Mouse (Mus musculus) megakaryocyte, embryonic 14.5 days (primary cell): ENCODE measurements around the gene Tspan15. TPM values are rescaled to one million over a fixed set of nuclear protein-coding genes. Genes with fewer than 3 reads are reported as not detected.

Experiments
- H3K27me3 ChIP-seq: replicated peaks from 2 replicates; pipeline ENCODE3; 2012; ENCODE audit warnings: inconsistent platforms
- H3K36me3 ChIP-seq: replicated peaks from 2 replicates; pipeline ENCODE3; 2012; ENCODE audit warnings: low read length, inconsistent platforms, mixed read lengths
- H3K4me1 ChIP-seq: 2 replicates; pipeline ENCODE4 v1.6.1; 2012; ENCODE audit warnings: inconsistent platforms
- H3K4me3 ChIP-seq: replicated peaks from 2 replicates; pipeline ENCODE3; 2012; ENCODE audit warnings: moderate library complexity, mild to moderate bottlenecking, inconsistent platforms
- H3K9me3 ChIP-seq: 2 replicates; pipeline ENCODE4 v1.6.1; 2012; ENCODE audit warnings: inconsistent platforms
- FLI1 ChIP-seq: IDR thresholded peaks from 2 replicates; pipeline ENCODE4 v1.6.1; 2012; ENCODE audit warnings: low read length, inconsistent platforms, mixed read lengths
- GATA1 ChIP-seq: IDR thresholded peaks from 3 replicates; pipeline ENCODE4 v1.6.1; 2012; ENCODE audit warnings: mixed read lengths, low read length, inconsistent platforms, borderline replicate concordance
- polyA plus RNA-seq: library from polyadenylated mRNA; stranded (reverse); fragments of >175 nt; gene quantifications from 2 replicates; pipeline ENCODE4 v1.2.3, GENCODE M21; 2012; ENCODE audit warnings: low replicate concordance; ENCODE audit not compliant: insufficient read depth

Gene Tspan15
- polyA plus RNA-seq, 1 experiment: not detected

DNA sequence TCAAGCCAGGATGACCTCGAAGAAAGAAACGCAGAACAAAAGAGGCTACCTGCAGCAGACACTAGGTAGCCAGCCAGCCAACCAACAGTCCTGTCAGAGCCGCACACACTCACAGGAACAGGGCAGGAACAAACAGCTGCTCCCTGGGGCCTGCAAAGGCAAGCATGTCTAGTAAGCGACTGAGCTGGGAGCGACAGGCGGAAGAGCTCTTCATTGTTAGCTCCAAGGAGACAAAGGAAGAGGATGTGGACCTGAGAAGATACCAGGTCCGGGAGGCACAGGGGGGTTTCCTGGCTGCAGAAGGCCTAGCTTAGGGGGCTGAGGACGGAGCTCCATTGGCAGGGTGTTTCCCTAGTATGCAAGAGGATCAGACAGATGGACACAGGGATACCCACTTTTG is 13.9 kb downstream of the Tspan15 start:
- Histone ChIP-seq H3K9me3 (no peaks in the 10 kb centered on the region), H3K4me1 (peaks cover 16% of the 10 kb centered on the region), H3K4me3 (no peak overlapping the region), H3K27me3 (peaks cover 36% of the 10 kb centered on the region), H3K36me3 (no peaks in the 10 kb centered on the region)
- TF ChIP-seq FLI1: no peak
- TF ChIP-seq GATA1: no peak

DNA sequence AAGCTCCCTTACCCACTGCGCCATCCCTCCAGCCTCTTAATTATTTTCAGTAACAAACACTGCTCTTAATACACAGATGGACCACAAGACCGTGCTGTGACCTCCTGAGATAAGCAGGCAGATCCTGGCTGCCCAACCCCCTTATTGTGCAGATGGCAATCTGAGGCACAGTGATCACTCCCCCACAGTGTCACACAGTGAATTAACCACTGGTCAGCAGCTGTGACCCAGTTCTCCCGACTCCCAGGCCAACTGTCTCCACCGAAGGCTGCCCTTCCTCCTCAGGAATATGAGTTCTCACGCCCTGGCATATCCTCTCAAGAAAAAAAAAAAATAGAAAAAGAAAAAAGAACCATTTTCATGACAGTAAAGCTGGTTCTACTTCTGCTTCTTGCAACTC is 14.5 kb downstream of the Tspan15 start:
- H3K4me1 ChIP-seq: peaks cover 16% of the 10 kb centered on the region
- H3K36me3 ChIP-seq: no peaks in the 10 kb centered on the region
- H3K9me3 ChIP-seq: no peaks in the 10 kb centered on the region
- TF ChIP-seq GATA1: no peak
- TF ChIP-seq FLI1: no peak
- no peak overlapping the region for H3K4me3 ChIP-seq
- H3K27me3 ChIP-seq: peaks cover 32% of the 10 kb centered on the region

DNA sequence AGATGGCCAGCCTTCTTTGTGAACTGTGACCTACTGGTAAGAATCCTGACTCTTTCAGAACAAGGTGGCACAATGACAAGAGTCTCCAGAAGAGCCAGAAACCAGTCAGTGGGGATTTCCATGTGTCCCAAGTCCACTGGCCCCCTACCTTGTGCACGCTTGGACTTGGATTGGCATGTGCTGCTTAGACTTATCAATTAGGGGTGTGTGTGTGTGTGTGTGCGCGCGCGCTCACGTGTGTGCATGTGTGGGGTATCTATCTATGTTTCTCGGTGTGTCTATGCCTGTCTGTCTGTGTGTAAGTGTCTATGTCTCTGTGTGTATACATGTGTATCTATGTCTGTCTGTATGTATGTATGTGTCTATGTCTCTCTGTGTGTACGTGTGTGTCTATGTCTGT is 15.4 kb downstream of the Tspan15 start:
- no peaks in the 10 kb centered on the region for H3K36me3 ChIP-seq
- H3K9me3 ChIP-seq: no peaks in the 10 kb centered on the region
- peaks cover 23% of the 10 kb centered on the region for H3K27me3 ChIP-seq
- H3K4me1 ChIP-seq: peaks cover 16% of the 10 kb centered on the region
- no peak for TF ChIP-seq GATA1
- no peak for TF ChIP-seq FLI1
- H3K4me3 ChIP-seq: no peak overlapping the region

DNA sequence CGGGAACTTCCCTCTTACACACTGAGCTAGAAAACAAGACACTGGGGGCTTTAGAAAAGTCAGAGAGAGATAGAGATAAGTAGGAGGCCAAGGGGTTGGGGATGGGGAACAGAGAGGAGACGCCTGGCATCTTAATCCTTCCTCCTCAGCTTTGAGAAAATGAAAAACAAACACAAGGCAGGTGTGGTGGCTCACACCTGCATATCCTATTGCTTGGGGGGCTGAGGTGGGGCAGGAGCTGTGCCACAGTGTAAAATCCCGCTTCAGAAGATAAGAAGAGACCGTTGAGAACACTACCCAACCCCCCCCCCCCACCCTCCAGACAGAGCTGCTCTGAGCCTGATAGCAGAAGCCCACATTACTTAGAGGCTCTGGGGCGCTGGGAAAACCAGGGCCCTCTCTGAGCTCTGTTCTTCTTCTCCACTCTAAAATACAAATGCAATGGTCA is 15.9 kb downstream of the Tspan15 start:
- no peak for TF ChIP-seq FLI1
- no peak for TF ChIP-seq GATA1
- H3K9me3 ChIP-seq: no peaks in the 10 kb centered on the region
- H3K4me1 ChIP-seq: peaks cover 16% of the 10 kb centered on the region
- H3K4me3 ChIP-seq: no peak overlapping the region
- no peaks in the 10 kb centered on the region for H3K36me3 ChIP-seq
- H3K27me3 ChIP-seq: peaks cover 21% of the 10 kb centered on the region

DNA sequence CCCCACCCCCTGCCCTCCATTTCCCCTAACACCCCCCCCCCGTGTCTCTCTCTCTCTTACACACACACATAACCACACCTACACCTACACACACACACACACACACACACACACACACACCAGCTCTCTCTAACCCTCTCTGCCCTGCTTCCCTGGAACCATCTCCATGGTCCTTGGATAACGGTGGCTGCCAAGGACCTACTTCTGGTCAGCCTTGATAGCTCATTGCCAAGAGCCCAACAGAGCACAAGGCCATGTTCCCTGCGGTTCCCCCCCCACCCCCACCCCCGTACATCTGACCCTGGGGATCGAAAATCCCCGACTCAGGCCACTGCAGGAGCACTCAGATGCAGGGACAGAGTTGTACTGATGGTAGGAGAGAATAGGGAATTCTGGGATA is 19.7 kb downstream of the Tspan15 start:
- Histone ChIP-seq H3K9me3 (peaks cover 9% of the 10 kb centered on the region), H3K4me1 (peaks cover 3% of the 10 kb centered on the region; the same call in 1 of the 2 replicates), H3K4me3 (no peak overlapping the region), H3K27me3 (peaks cover 23% of the 10 kb centered on the region), H3K36me3 (no peaks in the 10 kb centered on the region)
- TF ChIP-seq FLI1 (no peak), GATA1 (no peak)

DNA sequence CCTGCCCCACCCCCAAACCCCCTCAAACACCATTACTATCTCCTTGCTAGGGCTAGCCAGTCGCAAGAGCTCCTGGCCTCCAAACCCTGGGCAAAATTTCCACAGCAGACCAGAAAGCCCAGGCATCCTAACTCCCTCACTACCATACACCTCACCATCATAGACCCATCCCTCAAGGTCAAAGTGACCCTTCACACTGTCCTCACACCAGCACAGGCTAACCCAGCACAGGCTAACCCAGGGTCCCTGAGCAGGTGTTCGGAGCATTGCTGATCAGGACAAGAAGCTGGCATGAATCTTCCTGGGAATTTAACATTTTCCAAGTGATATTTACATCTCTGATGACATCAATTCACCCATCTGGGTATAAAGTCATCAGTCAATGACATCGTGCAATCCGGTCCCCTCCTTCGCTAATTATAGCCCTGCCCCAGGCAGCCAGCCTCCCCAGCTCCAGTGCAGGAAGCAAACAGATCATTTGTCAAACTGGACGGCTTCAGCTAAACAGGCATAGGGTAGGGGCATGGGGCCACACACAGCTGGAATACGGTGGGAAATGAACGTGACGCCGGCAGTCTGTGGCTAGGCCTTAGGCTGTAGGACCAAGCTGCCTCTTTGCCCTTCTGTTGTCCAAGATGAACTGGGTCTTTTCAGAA is 22.7 kb downstream of the Tspan15 start:
- H3K4me1 ChIP-seq: no peaks in the 10 kb centered on the region

DNA sequence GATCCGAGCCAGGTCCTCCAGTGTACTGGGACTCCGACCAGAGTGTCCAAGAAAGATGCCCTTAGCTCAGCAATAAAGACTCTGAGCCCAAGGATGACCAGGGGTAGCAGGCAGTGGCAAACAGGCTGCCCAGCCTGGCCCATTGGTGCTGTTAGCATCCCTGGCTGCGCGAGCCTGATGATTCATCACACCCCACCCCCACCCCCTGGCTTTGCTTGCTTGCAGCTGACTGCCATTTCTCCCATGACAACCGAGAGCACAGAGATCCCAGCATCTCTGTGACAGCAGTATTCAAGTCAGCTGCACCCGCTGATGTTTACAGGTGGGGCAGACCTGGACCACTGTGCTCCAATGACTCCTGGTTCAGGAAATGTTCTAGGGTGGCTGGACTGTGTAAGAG is 28.5 kb downstream of the Tspan15 start:
- Histone ChIP-seq H3K4me3 (no peak overlapping the region), H3K36me3 (no peaks in the 10 kb centered on the region), H3K9me3 (peaks cover 5% of the 10 kb centered on the region), H3K4me1 (no peaks in the 10 kb centered on the region), H3K27me3 (peaks cover 42% of the 10 kb centered on the region)
- TF ChIP-seq GATA1 (no peak), FLI1 (no peak)

More for the DNA sequence above, 22.7 kb downstream of the Tspan15 start:
- Histone ChIP-seq H3K27me3 (peaks cover 36% of the 10 kb centered on the region), H3K4me3 (no peak overlapping the region), H3K9me3 (peaks cover 9% of the 10 kb centered on the region), H3K36me3 (no peaks in the 10 kb centered on the region)
- no peak for TF ChIP-seq FLI1
- no peak for TF ChIP-seq GATA1

DNA sequence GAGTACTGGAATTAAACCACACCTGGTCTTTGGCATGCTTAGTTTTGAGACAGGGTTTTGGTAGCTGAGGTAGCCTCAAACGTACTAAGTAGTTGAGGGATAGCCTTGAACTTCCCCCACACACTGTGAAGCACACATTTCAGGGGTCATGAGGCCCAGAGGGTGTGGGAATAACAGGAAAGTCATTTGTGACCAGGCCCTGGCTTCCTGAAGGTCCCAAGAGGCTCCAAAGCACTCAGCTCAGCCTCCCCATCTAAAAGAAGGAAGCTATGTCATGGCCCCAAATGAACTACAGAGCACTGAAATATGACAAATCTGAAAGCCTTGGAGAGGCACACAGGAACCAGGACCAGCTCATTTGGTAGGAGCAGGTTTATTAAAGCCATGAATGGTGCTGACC is 32.2 kb downstream of the Tspan15 start:
- peaks cover 57% of the 10 kb centered on the region for H3K27me3 ChIP-seq
- H3K4me3 ChIP-seq: no peak overlapping the region
- no peak for TF ChIP-seq FLI1
- TF ChIP-seq GATA1: no peak
- H3K4me1 ChIP-seq: no peaks in the 10 kb centered on the region; the same call in 1 of the 2 replicates
- no peaks in the 10 kb centered on the region for H3K9me3 ChIP-seq
- no peaks in the 10 kb centered on the region for H3K36me3 ChIP-seq

DNA sequence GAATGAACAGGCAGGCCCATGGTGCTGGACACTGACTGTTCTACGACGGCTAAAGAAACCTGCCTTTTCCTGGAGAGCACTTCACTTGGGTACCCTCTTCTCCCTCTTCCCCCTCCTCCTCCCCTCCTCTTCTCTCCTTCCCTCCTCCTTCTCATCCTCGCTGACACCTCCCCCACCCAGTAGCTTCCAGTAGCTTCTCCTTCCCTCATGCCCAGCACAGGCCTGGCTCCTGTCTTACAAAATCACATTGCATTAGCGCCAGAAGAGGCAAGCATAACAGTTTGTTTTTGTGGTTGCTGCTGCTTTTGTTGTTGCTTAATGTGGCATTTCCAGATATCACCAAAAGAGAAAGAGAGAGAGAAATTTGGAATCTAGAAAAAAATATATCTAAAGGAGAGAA is 33.6 kb downstream of the Tspan15 start:
- H3K9me3 ChIP-seq: no peaks in the 10 kb centered on the region
- TF ChIP-seq FLI1 (no peak), GATA1 (no peak)
- no peak overlapping the region for H3K4me3 ChIP-seq
- H3K27me3 ChIP-seq: peaks cover 60% of the 10 kb centered on the region
- no peaks in the 10 kb centered on the region; the same call in 1 of the 2 replicates for H3K4me1 ChIP-seq
- H3K36me3 ChIP-seq: no peaks in the 10 kb centered on the region

DNA sequence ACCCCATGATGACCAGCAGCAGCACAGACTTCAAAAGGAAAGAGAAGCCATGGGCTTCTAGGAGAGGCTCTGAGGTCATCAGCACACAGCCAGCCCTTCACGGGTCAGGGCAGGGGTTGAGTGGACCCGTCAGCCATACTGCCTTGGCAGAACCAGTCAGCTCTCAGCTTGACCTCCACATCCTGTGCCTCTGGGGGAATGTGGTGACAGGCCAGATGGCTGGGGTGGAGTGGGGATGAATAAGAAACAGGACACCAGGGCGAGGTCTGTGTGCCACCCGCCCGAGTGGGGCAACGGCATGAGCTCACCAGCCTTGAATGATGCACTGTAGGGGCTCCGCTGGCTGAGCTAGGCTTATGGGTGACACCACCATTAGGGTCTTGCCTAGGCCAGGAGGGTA is 35.7 kb downstream of the Tspan15 start:
- H3K4me1 ChIP-seq: no peaks in the 10 kb centered on the region; the same call in 1 of the 2 replicates
- peaks cover 66% of the 10 kb centered on the region for H3K27me3 ChIP-seq
- H3K9me3 ChIP-seq: no peaks in the 10 kb centered on the region
- no peaks in the 10 kb centered on the region for H3K36me3 ChIP-seq
- TF ChIP-seq GATA1 (no peak), FLI1 (no peak)
- H3K4me3 ChIP-seq: no peak overlapping the region

DNA sequence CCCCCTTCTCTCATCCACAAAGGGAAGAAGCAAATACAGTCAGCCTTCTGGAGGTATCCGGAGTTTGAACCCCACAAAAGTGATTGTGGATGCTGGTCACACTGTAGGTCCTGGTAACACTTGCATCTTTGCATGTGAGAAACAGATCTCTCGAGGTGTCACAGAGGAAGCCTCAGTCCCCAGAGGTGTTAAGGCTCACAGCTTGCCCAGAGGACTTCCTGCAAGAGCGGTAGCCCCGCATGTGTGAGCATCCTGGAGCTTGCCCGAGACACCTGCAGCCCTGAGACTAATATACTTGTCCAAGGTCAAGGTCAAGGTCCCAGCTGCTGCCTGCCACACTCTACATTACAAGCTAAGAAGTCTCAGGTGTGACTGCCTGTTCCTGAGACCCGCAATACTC is 36.1 kb downstream of the Tspan15 start:
- no peaks in the 10 kb centered on the region for H3K9me3 ChIP-seq
- H3K4me1 ChIP-seq: no peaks in the 10 kb centered on the region; the same call in 1 of the 2 replicates
- H3K36me3 ChIP-seq: no peaks in the 10 kb centered on the region
- H3K4me3 ChIP-seq: no peak overlapping the region
- peaks cover 66% of the 10 kb centered on the region for H3K27me3 ChIP-seq
- TF ChIP-seq FLI1 (no peak), GATA1 (no peak)
